Mouse (Mus musculus) neural tube, embryonic 14.5 days (tissue): ENCODE data around the gene Phldb1. TPM values are rescaled to one million over a fixed set of nuclear protein-coding genes. Genes with fewer than 3 reads are reported as not detected.

Experiments
- ATAC-seq: fragments of 200-750 bp; cut with Nextera tagmentation; 2 replicates; pipeline ENCODE4 v1.8.0; 2017; ENCODE audit warnings: low read depth, mild to moderate bottlenecking, moderate TSS enrichment, moderate library complexity
- H3K27ac ChIP-seq: fragments of 300-500 bp; sonication (generic); 2 replicates; pipeline ENCODE4 v1.5.1; 2014; ENCODE audit warnings: low read depth, mild to moderate bottlenecking, control low read depth, low read length, moderate library complexity, mixed read lengths
- H3K27me3 ChIP-seq: fragments of 300-500 bp; sonication (generic); 2 replicates; pipeline ENCODE4 v1.6.1; 2014; ENCODE audit warnings: low read length; ENCODE audit not compliant: control insufficient read depth, insufficient read depth
- H3K36me3 ChIP-seq: fragments of 300-500 bp; sonication (generic); 2 replicates; pipeline ENCODE4 v1.6.1; 2014; ENCODE audit warnings: low read length, mixed read lengths; ENCODE audit not compliant: control insufficient read depth, insufficient read depth
- H3K4me1 ChIP-seq: fragments of 300-500 bp; sonication (generic); 2 replicates; pipeline ENCODE4 v1.6.1; 2014; ENCODE audit warnings: low read length; ENCODE audit not compliant: control insufficient read depth, insufficient read depth
- H3K4me2 ChIP-seq: fragments of 300-500 bp; sonication (generic); 2 replicates; pipeline ENCODE4 v1.6.1; 2014; ENCODE audit warnings: mild to moderate bottlenecking, low read depth, low read length, control low read depth
- H3K4me3 ChIP-seq: fragments of 300-500 bp; sonication (generic); 2 replicates; pipeline ENCODE4 v1.5.1; 2014; ENCODE audit warnings: low read depth, low read length, control low read depth, mixed read lengths
- H3K9ac ChIP-seq: fragments of 300-500 bp; sonication (generic); replicated peaks from 2 replicates; pipeline ENCODE4 v1.6.1; 2014; ENCODE audit warnings: low read depth, mild to moderate bottlenecking, control low read depth, low read length, mixed read lengths
- H3K9me3 ChIP-seq: fragments of 300-500 bp; sonication (generic); 2 replicates; pipeline ENCODE4 v1.6.1; 2016; ENCODE audit warnings: low read length; ENCODE audit not compliant: control insufficient read depth
- WGBS: fragments of 180-500 bp; shearing (Covaris S2); extraction: QIAGEN DNeasy Blood & Tissue Kit; methylation state at CpG from one replicate; pipeline ENCODE4 v1.1.7; 2014; 5-methylcytosine and 5-hydroxymethylcytosine counted together
- polyA plus RNA-seq: library from polyadenylated mRNA; unstranded; fragments of >200 nt; fragmentation: Nextera tagmentation; extraction: Ambion mirVana; gene quantifications from 2 replicates; pipeline ENCODE4 v1.2.1, GENCODE M21; 2014

Phldb1 gene
- polyA plus RNA-seq, 1 experiment from 2014 or later, result 38.8 TPM

GRCm38 (mm10) chr9:44721877-44722186 lies 13.2 kb downstream of the Phldb1 start:
- 93% methylated on average over 3 of the region's 3 CpGs for WGBS
- Histone ChIP-seq H3K4me2 (peak overlapping the region; percentile 84; the same call in 1 of the 2 replicates), H3K36me3 (no peaks in the 10 kb centered on the region), H3K27ac (peak overlapping the region; percentile 72; the same call in 1 of the 2 replicates), H3K27me3 (no peaks in the 10 kb centered on the region), H3K9ac (no peak overlapping the region), H3K4me1 (peaks cover 43% of the 10 kb centered on the region), H3K4me3 (peak overlapping the region; percentile 74; the same call in 1 of the 2 replicates), H3K9me3 (no peaks in the 10 kb centered on the region)
- ATAC-seq, result no peak

DNA sequence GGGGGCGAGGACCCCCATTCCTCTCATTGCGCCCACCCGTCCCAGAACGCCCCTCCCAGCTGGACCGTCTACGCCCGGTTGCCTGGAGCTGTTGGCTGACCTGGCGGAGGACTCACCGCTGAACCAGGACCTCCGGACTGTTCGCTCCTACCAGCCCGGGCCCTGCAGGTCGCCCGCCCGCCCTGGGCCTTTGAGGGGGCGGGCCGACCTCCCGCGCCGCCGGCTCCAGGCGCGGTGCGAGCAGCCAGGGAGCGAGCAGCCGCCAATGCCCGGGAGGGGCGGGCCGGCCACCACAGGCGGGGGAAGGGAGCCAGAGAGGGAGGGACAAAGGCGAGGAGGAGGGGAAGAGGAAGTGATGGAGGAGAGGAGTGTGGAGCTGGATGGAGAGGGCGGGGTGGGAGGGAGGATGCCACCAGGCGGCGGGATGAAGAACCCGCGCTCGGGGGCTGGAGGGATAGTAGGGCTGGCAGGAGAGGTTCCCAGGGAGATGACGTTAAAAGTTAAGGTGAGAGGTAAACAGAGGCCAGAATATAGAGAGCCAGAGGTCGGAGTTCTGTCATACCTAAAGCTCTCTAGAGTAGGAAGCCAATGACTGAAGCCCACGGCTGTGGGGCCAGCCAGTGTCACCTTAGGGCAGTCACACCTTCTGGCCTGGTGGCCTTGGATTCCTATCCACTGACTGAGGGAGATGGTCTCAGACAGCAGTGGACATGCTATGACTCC lies 13.7 kb downstream of the Phldb1 start:
- no peaks in the 10 kb centered on the region for H3K9me3 ChIP-seq
- peak overlapping the region; percentile 74 for H3K4me3 ChIP-seq
- peak overlapping the region; percentile 88 for H3K9ac ChIP-seq
- peak overlapping the region; percentile 72 for H3K27ac ChIP-seq
- peak overlapping the region; percentile 84 for H3K4me2 ChIP-seq
- WGBS, result under 1% methylated on average over 37 of the region's 40 CpGs
- H3K36me3 ChIP-seq, result 0 out of 2 replicates have a peak, but pooled peaks cover under 1% of the 10 kb centered on the region
- H3K27me3 ChIP-seq, result no peaks in the 10 kb centered on the region
- peaks cover 43% of the 10 kb centered on the region for H3K4me1 ChIP-seq
- ATAC-seq, result peak; percentile 80

- Histone ChIP-seq H3K27ac (peak overlapping the region; percentile 72), H3K36me3 (peaks cover 8% of the 10 kb centered on the region; the same call in 1 of the 2 replicates), H3K9ac (peak overlapping the region; percentile 88), H3K4me1 (peaks cover 40% of the 10 kb centered on the region), H3K27me3 (no peaks in the 10 kb centered on the region), H3K9me3 (no peaks in the 10 kb centered on the region), H3K4me3 (peak overlapping the region; percentile 74), H3K4me2 (peak overlapping the region; percentile 84)
- 8% methylated on average over 9 of the region's 9 CpGs for WGBS
- ATAC-seq, result peak; percentile 36
These were observed 14.4 kb downstream of the Phldb1 start for GRCm38 (mm10) chr9:44720358-44721153.

DNA sequence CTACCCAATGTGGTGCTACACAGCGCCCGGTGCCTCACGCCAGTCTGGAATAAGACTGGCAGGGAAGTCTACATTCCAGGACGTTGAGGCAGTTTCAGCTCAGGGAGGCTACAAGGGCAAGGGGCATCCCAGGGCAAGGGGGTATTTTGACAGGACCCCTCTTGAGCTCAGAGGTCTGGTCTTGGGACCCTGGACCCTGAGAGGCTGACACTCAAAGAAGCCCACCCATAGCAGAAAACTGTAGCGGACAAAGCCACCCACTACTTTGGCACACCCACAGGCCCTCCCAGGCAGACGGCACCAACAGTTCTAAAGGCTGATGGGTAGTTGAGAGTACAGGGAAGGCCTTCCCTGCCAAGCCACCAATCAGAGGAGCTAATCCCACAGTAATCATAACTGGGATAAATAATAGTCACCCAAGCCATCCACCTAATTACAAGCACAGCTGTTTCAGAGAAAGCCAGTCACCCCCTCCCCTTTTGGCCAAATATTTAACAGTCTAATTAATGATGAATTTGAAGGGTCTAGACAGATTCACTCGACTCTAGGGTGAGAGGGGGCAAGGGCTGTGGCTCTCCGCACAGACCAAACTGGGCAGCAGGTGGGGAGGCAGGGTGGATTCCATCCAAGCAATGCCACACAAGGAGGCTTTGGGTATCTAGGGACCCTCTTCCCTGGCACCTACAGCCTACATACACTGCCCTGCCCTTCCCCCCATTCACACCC lies 15.2 kb downstream of the Phldb1 start:
- peak overlapping the region; percentile 74 for H3K4me3 ChIP-seq
- H3K36me3 ChIP-seq, result peaks cover 12% of the 10 kb centered on the region; the same call in 1 of the 2 replicates
- H3K9ac ChIP-seq, result peak overlapping the region; percentile 88
- WGBS, result 68% methylated on average over 8 of the region's 8 CpGs
- no peak overlapping the region; the same call in 1 of the 2 replicates for H3K27ac ChIP-seq
- 0 out of 2 replicates have a peak, but pooled peaks have one; percentile 1 for ATAC-seq
- no peaks in the 10 kb centered on the region for H3K9me3 ChIP-seq
- H3K27me3 ChIP-seq, result no peaks in the 10 kb centered on the region
- peaks cover 36% of the 10 kb centered on the region for H3K4me1 ChIP-seq
- H3K4me2 ChIP-seq, result peak overlapping the region; percentile 84

DNA sequence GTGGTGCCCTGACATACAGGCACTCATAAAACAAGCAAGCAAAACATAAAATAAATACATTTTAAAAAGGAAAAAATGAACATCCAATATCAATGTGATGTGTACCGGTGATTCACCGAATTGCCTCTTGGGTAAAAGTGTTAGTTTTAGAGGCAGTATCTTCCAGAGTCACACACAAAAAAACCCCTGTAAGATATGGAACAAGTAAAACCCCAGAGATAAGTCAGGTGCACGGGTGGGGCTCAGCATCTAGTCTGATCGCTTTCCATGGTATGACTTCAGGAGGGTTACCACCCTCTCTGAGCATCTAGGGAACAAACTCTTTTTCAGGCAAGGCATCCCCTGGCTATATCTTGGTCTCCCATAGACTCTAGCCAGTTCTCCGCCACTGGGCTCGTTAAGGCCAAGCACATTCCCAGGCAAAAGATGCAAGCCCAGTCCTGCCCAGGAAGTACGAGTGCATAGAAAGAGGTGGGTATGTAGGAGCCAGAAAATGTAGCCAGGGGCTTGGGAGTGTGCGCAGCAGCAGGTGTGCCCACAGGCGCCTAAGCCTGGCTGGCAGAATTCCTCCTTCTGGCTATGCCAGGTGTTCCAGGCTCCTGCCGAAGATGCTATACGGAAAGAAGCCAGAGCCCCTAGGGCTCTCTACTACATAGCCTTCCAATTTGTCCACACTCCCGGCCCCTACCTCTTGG lies 15.9 kb downstream of the Phldb1 start:
- Histone ChIP-seq H3K36me3 (peaks cover 18% of the 10 kb centered on the region; the same call in 1 of the 2 replicates), H3K9me3 (no peaks in the 10 kb centered on the region), H3K9ac (no peak overlapping the region), H3K4me2 (0 out of 2 replicates have a peak overlapping the region, but pooled peaks have one; percentile 84), H3K27ac (no peak overlapping the region), H3K27me3 (no peaks in the 10 kb centered on the region), H3K4me3 (no peak overlapping the region), H3K4me1 (peaks cover 30% of the 10 kb centered on the region)
- no peak for ATAC-seq
- 86% methylated on average over 12 of the region's 12 CpGs for WGBS

- Histone ChIP-seq H3K4me1 (peaks cover 19% of the 10 kb centered on the region), H3K9me3 (no peaks in the 10 kb centered on the region), H3K36me3 (peaks cover 18% of the 10 kb centered on the region; the same call in 1 of the 2 replicates), H3K4me3 (no peak overlapping the region), H3K4me2 (no peak overlapping the region), H3K27me3 (no peaks in the 10 kb centered on the region), H3K9ac (no peak overlapping the region), H3K27ac (no peak overlapping the region)
- ATAC-seq, result no peak
- WGBS, result 75% methylated on average over 10 of the region's 10 CpGs
These were observed 17.2 kb downstream of the Phldb1 start for GRCm38 (mm10) chr9:44717822-44718242.

DNA sequence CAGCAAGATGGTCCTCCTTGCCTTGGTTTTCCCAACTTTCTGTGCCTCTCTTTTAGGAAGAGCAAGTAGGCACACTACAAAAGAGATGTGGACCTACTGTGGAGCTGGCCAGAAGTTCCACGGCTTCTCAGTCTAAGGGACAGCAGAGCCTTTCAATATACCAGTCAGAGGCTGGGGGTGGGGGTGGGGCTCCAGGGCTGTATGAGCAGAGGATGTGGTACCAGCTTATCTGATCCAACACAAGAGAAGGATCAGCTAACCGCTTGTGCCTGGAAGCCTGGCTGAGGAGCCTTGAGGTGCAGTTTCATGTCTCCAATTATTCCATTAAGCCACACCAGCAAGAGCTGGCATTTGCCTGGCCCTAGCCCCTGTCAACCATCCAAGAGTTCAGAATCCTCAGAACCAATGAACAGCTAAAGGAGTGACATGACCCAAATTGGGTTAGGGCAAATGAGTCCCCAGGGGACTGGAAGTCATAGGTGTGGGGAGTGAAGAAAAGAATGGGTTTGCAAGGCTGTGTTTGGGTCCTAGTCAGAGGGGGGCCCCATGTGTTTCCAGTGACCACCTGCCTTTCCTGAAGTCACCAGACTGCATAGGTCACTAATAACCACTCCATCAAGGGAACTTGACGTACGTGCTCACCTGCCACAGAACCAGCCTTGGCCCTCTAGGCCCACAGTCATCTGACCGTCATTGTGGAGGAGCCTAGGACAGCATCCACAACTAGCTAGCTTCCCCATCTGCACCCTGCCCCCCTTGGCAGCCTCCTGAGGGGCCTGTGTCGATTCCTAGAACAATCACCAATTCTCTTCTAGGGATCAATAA lies 17.8 kb downstream of the Phldb1 start:
- Histone ChIP-seq H3K4me3 (no peak overlapping the region), H3K27ac (no peak overlapping the region), H3K27me3 (no peaks in the 10 kb centered on the region), H3K36me3 (peaks cover 21% of the 10 kb centered on the region; the same call in 1 of the 2 replicates), H3K4me2 (no peak overlapping the region), H3K9me3 (no peaks in the 10 kb centered on the region), H3K9ac (no peak overlapping the region), H3K4me1 (peaks cover 19% of the 10 kb centered on the region)
- no peak for ATAC-seq
- WGBS, result 83% methylated on average over 6 of the region's 6 CpGs
